Comparison of ENCODE assay signal across 16 mouse cellular contexts in the genomic region with DNA sequence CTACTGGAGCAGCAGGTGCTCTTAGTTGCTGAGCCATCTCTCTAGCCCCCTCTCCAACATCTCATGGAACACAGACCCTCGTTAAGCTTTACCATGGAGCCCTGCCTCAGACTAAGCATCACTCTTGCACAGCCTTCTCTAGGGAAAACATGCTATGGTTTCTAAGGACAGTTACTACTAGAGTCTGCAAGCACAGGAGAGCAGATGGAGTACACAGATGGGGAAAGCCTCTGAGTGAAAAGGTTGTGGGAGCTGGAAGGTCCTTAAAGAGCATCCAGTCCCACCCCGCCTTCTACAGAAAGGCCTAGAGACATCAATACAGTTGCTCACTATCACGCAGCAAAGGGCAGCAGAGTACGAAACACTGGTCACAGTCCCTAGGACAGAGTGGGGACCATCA. TPM values are rescaled to one million over a fixed set of nuclear protein-coding genes. Genes with fewer than 3 reads are reported as not detected.
A peak's percentile ranks its signal among the peaks of the same experiment; 100 is the strongest.
DNase-seq lines count a peak whose midpoint lies in the region; ATAC-seq and TF ChIP-seq lines count a peak whose summit lies in the region.
"Had no signal": no experiment of that assay in that cellular context is flagged by ENCODE, and none has a peak within 500 bp of the region (broad histone marks: within the 10 kb centered on the region; RNA-seq: fewer than 3 reads in every experiment).

No protein-coding gene starts in this region.

- ATAC-seq in forebrain, embryonic 14.5 days = no peak
- no peak for ATAC-seq in forebrain, embryonic 12.5 days (ENCODE audit: low FRiP score)
- ATAC-seq in midbrain, postnatal 0 days (ENCODE audit: low FRiP score) = no peak
- no peak for ATAC-seq in midbrain, embryonic 11.5 days (ENCODE audit: low FRiP score)

- H3K4me3 ChIP-seq in forebrain, embryonic 14.5 days (ENCODE audit: low read depth, low read length) = no peak overlapping the region
- no peak overlapping the region for H3K4me3 ChIP-seq in forebrain, embryonic 12.5 days (replicated peaks)
- no peak overlapping the region for H3K4me3 ChIP-seq in midbrain, postnatal 0 days (ENCODE audit: low read depth, low read length)
- H3K4me3 ChIP-seq in midbrain, embryonic 11.5 days (ENCODE audit: low read depth, low read length) = no peak overlapping the region
- H3K4me3 ChIP-seq: embryonic facial prominence, embryonic 13.5 days; heart, embryonic 10.5 days had no signal

- peak; percentile 61 for DNase-seq in forebrain, embryonic 14.5 days (ENCODE audit: low spot score)
- peak; percentile 75 for DNase-seq in layer of hippocampus, adult 9-11 months
- no peak for DNase-seq in layer of hippocampus, postnatal 36 days
- no peak for DNase-seq in midbrain, postnatal 0 days (ENCODE audit: low spot score)
- DNase-seq in midbrain, embryonic 11.5 days (ENCODE audit: low spot score, missing footprints) = no peak
- DNase-seq in right cerebral cortex, adult 2 months (ENCODE audit: low spot score in 2 of 2) = no peak
- DNase-seq: adrenal gland, postnatal 10 days; cerebellum, adult 11-12 months; gastrocnemius, postnatal 10 days; heart, adult 18-20 months; heart, postnatal 10 days; heart, postnatal 4 days had no signal

- peaks cover 30% of the 10 kb centered on the region for H3K4me1 ChIP-seq in forebrain, embryonic 14.5 days (ENCODE audit: control insufficient read depth, insufficient read depth, low read length)
- H3K4me1 ChIP-seq in forebrain, embryonic 12.5 days = peaks cover 14% of the 10 kb centered on the region; the same call in 1 of the 2 replicates
- 0 out of 2 replicates have a peak, but pooled peaks cover 5% of the 10 kb centered on the region for H3K4me1 ChIP-seq in midbrain, postnatal 0 days (ENCODE audit: insufficient read depth, low read length)
- H3K4me1 ChIP-seq in midbrain, embryonic 11.5 days (ENCODE audit: control insufficient read depth, insufficient read depth, low read length) = no peaks in the 10 kb centered on the region

- peak overlapping the region; percentile 80 for H3K27ac ChIP-seq in forebrain, embryonic 14.5 days (ENCODE audit: low read depth, low read length)
- H3K27ac ChIP-seq in forebrain, embryonic 12.5 days = no peak overlapping the region
- H3K27ac ChIP-seq in midbrain, postnatal 0 days (ENCODE audit: low read depth, low read length) = 0 out of 2 replicates have a peak overlapping the region, but pooled peaks have one; percentile 12
- H3K27ac ChIP-seq in midbrain, embryonic 11.5 days (ENCODE audit: low read depth, low read length) = no peak overlapping the region
- H3K27ac ChIP-seq: embryonic facial prominence, embryonic 13.5 days; heart, embryonic 10.5 days had no signal

- no peaks in the 10 kb centered on the region for H3K9me3 ChIP-seq in forebrain, embryonic 14.5 days (replicated peaks; ENCODE audit: control insufficient read depth, low read length)
- H3K9me3 ChIP-seq in forebrain, embryonic 12.5 days = no peaks in the 10 kb centered on the region
- H3K9me3 ChIP-seq in midbrain, postnatal 0 days (ENCODE audit: low read length) = no peaks in the 10 kb centered on the region
- no peaks in the 10 kb centered on the region for H3K9me3 ChIP-seq in midbrain, embryonic 11.5 days (ENCODE audit: control insufficient read depth, low read length)
- H3K9me3 ChIP-seq: embryonic facial prominence, embryonic 13.5 days; heart, embryonic 10.5 days had no signal

- H3K36me3 ChIP-seq in forebrain, embryonic 14.5 days (ENCODE audit: control insufficient read depth, insufficient read depth, low read length) = no peaks in the 10 kb centered on the region
- no peaks in the 10 kb centered on the region for H3K36me3 ChIP-seq in forebrain, embryonic 12.5 days (replicated peaks)
- no peaks in the 10 kb centered on the region for H3K36me3 ChIP-seq in midbrain, postnatal 0 days (ENCODE audit: insufficient read depth, low read length)
- H3K36me3 ChIP-seq in midbrain, embryonic 11.5 days (ENCODE audit: control insufficient read depth, insufficient read depth, low read length) = no peaks in the 10 kb centered on the region
- H3K36me3 ChIP-seq: embryonic facial prominence, embryonic 13.5 days; heart, embryonic 10.5 days had no signal

- TF ChIP-seq CTCF in midbrain, postnatal 0 days (IDR thresholded peaks at IDR 0.05) = no peak

- H3K4me2 ChIP-seq in forebrain, embryonic 14.5 days (ENCODE audit: low read length) = no peak overlapping the region
- H3K4me2 ChIP-seq in forebrain, embryonic 12.5 days = no peak overlapping the region
- H3K4me2 ChIP-seq in midbrain, postnatal 0 days (ENCODE audit: low read depth, low read length, poor library complexity, severe bottlenecking) = no peak overlapping the region
- no peak overlapping the region for H3K4me2 ChIP-seq in midbrain, embryonic 11.5 days
- H3K4me2 ChIP-seq: embryonic facial prominence, embryonic 13.5 days; hindbrain, embryonic 14.5 days had no signal

- H3K9ac ChIP-seq in forebrain, embryonic 14.5 days (ENCODE audit: low read length) = no peak overlapping the region
- no peak overlapping the region for H3K9ac ChIP-seq in forebrain, embryonic 12.5 days
- no peak overlapping the region for H3K9ac ChIP-seq in midbrain, postnatal 0 days (replicated peaks; ENCODE audit: low read length, poor library complexity, severe bottlenecking)
- H3K9ac ChIP-seq in midbrain, embryonic 11.5 days (ENCODE audit: low read length) = no peak overlapping the region
- H3K9ac ChIP-seq: embryonic facial prominence, embryonic 13.5 days; hindbrain, embryonic 14.5 days had no signal

- 71% methylated on average over 4 of the region's 4 CpGs for WGBS in forebrain, embryonic 14.5 days
- 86% methylated on average over 4 of the region's 4 CpGs for WGBS in forebrain, embryonic 12.5 days
- WGBS in midbrain, postnatal 0 days = 86% methylated on average over 4 of the region's 4 CpGs
- WGBS in midbrain, embryonic 11.5 days = 91% methylated on average over 4 of the region's 4 CpGs

- no peaks in the 10 kb centered on the region for H3K27me3 ChIP-seq in forebrain, embryonic 14.5 days (replicated peaks; ENCODE audit: control insufficient read depth, insufficient read depth, low read length)
- no peaks in the 10 kb centered on the region for H3K27me3 ChIP-seq in forebrain, embryonic 12.5 days
- no peaks in the 10 kb centered on the region for H3K27me3 ChIP-seq in midbrain, postnatal 0 days (ENCODE audit: insufficient read depth, low read length)
- no peaks in the 10 kb centered on the region for H3K27me3 ChIP-seq in midbrain, embryonic 11.5 days (ENCODE audit: control insufficient read depth, insufficient read depth, low read length)
- H3K27me3 ChIP-seq: embryonic facial prominence, embryonic 13.5 days had no signal

RNA-seq across cellular contexts. Expression of a gene that starts 20.2 kb away (rescaled TPM):
- 23.4 and 25.7 TPM in 2 replicates for polyA plus RNA-seq in forebrain, embryonic 14.5 days (2014; fragmentation: Nextera tagmentation; extraction: Ambion mirVana)
- 14.9 and 15.5 TPM in 2 replicates for polyA plus RNA-seq in forebrain, embryonic 12.5 days (2016; fragmentation: Nextera tagmentation; extraction: Ambion mirVana)
- total RNA-seq in layer of hippocampus, postnatal 36 days (2021) = 100 to 1,000 TPM; 968 to 982 TPM
- total RNA-seq in midbrain, postnatal 0 days (2014; rRNA removed) = 88.7 and 106 TPM in 2 replicates
- polyA plus RNA-seq in midbrain, postnatal 0 days (2015; fragmentation: Nextera tagmentation; extraction: Ambion mirVana) = 30.4 and 31.2 TPM in 2 replicates
- polyA plus RNA-seq in midbrain, embryonic 11.5 days (2014; fragmentation: Nextera tagmentation; extraction: Ambion mirVana) = 14.7 and 14.8 TPM in 2 replicates

Comparison
In these comparisons a context has a peak if more than half of its experiments do, and no peak if none do; other contexts are left out.
1. DNase-seq: peak in forebrain, embryonic 14.5 days (single experiment) and layer of hippocampus, adult 9-11 months (single experiment); none in layer of hippocampus, postnatal 36 days (0 of 2), midbrain, postnatal 0 days (single experiment), midbrain, embryonic 11.5 days (single experiment) and right cerebral cortex, adult 2 months (0 of 2).
2. H3K27ac ChIP-seq: peak in forebrain, embryonic 14.5 days (single experiment) and midbrain, postnatal 0 days (single experiment); none in forebrain, embryonic 12.5 days (single experiment) and midbrain, embryonic 11.5 days (single experiment).